Mouse (Mus musculus) limb, embryonic 13.5 days (tissue): ENCODE results near the gene Rab35. TPM values are rescaled to one million over a fixed set of nuclear protein-coding genes. Genes with fewer than 3 reads are reported as not detected.
A peak's percentile ranks its signal among the peaks of the same experiment; 100 is the strongest.

ENCODE experiments used
- ATAC-seq: fragments of 200-750 bp; cut with Nextera tagmentation; 2 replicates; pipeline ENCODE4 v1.8.0; 2017; ENCODE audit warnings: low read depth, moderate number of reproducible peaks, moderate TSS enrichment; ENCODE audit not compliant: low FRiP score
- H3K27ac ChIP-seq: fragments of 300-500 bp; sonication (generic); 2 replicates; pipeline ENCODE4 v1.5.1; 2015; ENCODE audit warnings: inconsistent platforms, mild to moderate bottlenecking, moderate library complexity
- H3K27me3 ChIP-seq: fragments of 300-500 bp; sonication (generic); 2 replicates; pipeline ENCODE4 v1.6.1; 2015; ENCODE audit warnings: mild to moderate bottlenecking, inconsistent platforms
- H3K36me3 ChIP-seq: fragments of 300-500 bp; sonication (generic); 2 replicates; pipeline ENCODE4 v1.6.1; 2015; ENCODE audit warnings: inconsistent platforms, mild to moderate bottlenecking, moderate library complexity
- H3K4me1 ChIP-seq: fragments of 300-500 bp; sonication (generic); 2 replicates; pipeline ENCODE4 v1.6.1; 2015; ENCODE audit warnings: inconsistent platforms
- H3K4me2 ChIP-seq: fragments of 300-500 bp; sonication (generic); replicated peaks from 2 replicates; pipeline ENCODE4 v1.6.1; 2015; ENCODE audit warnings: inconsistent platforms, mild to moderate bottlenecking, moderate library complexity
- H3K4me3 ChIP-seq: fragments of 300-500 bp; sonication (generic); 2 replicates; pipeline ENCODE4 v1.5.1; 2015; ENCODE audit warnings: moderate library complexity, mild to moderate bottlenecking, inconsistent platforms
- H3K9ac ChIP-seq: fragments of 300-500 bp; sonication (generic); 2 replicates; pipeline ENCODE4 v1.6.1; 2015; ENCODE audit warnings: mild to moderate bottlenecking, inconsistent platforms
- H3K9me3 ChIP-seq: fragments of 300-500 bp; sonication (generic); 2 replicates; pipeline ENCODE4 v1.6.1; 2016; ENCODE audit warnings: inconsistent platforms
- WGBS: fragments of 180-500 bp; shearing (Covaris S2); methylation state at CpG from one replicate; pipeline ENCODE4 v1.1.7; 2015; 5-methylcytosine and 5-hydroxymethylcytosine counted together
- polyA plus RNA-seq: library from polyadenylated mRNA; unstranded; fragments of >200 nt; fragmentation: Nextera tagmentation; extraction: Ambion mirVana; gene quantifications from 2 replicates; pipeline ENCODE4 v1.2.1, GENCODE M21; 2015

Rab35 gene
- polyA plus RNA-seq, result 14.5 and 15.2 TPM in 2 replicates

GRCm38 (mm10) chr5:115631505-115632357 lies at the start of gene Rab35:
Gene Rab35, plus strand, starts transcription at chr5:115631908.
- ATAC-seq, result peak; percentile 90
- no peaks in the 10 kb centered on the region for H3K27me3 ChIP-seq
- peak within 1 kb of the TSS; percentile 86 for H3K27ac ChIP-seq
- peaks cover 30% of the 10 kb centered on the region for H3K4me1 ChIP-seq
- H3K4me3 ChIP-seq, result peak within 1 kb of the TSS; percentile 86
- WGBS, result under 1% methylated on average over 71 of the region's 125 CpGs
- H3K4me2 ChIP-seq, result peak within 1 kb of the TSS; percentile 85
- peak within 1 kb of the TSS; percentile 92 for H3K9ac ChIP-seq
- no peaks in the 10 kb centered on the region for H3K9me3 ChIP-seq
- peaks cover 6% of the 10 kb centered on the region; the same call in 1 of the 2 replicates for H3K36me3 ChIP-seq

- Histone ChIP-seq H3K27ac (no peak overlapping the region), H3K27me3 (no peaks in the 10 kb centered on the region), H3K4me1 (no peaks in the 10 kb centered on the region), H3K9me3 (peaks cover 10% of the 10 kb centered on the region), H3K4me3 (no peak overlapping the region), H3K36me3 (peaks cover 97% of the 10 kb centered on the region), H3K4me2 (no peak overlapping the region), H3K9ac (no peak overlapping the region)
- no peak for ATAC-seq
- WGBS, result 89% methylated on average over 12 of the region's 12 CpGs
Measured at GRCm38 (mm10) chr5:115585616-115586015, 46.1 kb upstream of the Rab35 start.

GRCm38 (mm10) chr5:115586166-115586565 lies 45.5 kb upstream of the Rab35 start:
- WGBS, result 77% methylated on average over 15 of the region's 15 CpGs
- Histone ChIP-seq H3K27me3 (no peaks in the 10 kb centered on the region), H3K9me3 (peaks cover 10% of the 10 kb centered on the region), H3K4me2 (no peak overlapping the region), H3K4me3 (no peak overlapping the region), H3K36me3 (peaks cover 97% of the 10 kb centered on the region), H3K4me1 (no peaks in the 10 kb centered on the region), H3K27ac (no peak overlapping the region), H3K9ac (no peak overlapping the region)
- ATAC-seq, result no peak

- ATAC-seq, result no peak
- Histone ChIP-seq H3K4me3 (no peak overlapping the region), H3K4me1 (no peaks in the 10 kb centered on the region), H3K27me3 (no peaks in the 10 kb centered on the region), H3K36me3 (peaks cover 97% of the 10 kb centered on the region), H3K27ac (no peak overlapping the region), H3K9ac (no peak overlapping the region), H3K4me2 (no peak overlapping the region), H3K9me3 (peaks cover 10% of the 10 kb centered on the region)
- WGBS, result 94% methylated on average over 2 of the region's 2 CpGs
Measured at GRCm38 (mm10) chr5:115586780-115587179, 44.9 kb upstream of the Rab35 start.

- ATAC-seq, result no peak
- Histone ChIP-seq H3K36me3 (peaks cover 97% of the 10 kb centered on the region), H3K4me2 (no peak overlapping the region), H3K4me3 (no peak overlapping the region), H3K4me1 (no peaks in the 10 kb centered on the region), H3K9me3 (no peaks in the 10 kb centered on the region), H3K27me3 (no peaks in the 10 kb centered on the region), H3K9ac (no peak overlapping the region), H3K27ac (no peak overlapping the region)
- WGBS, result 79% methylated on average over 11 of the region's 11 CpGs
Measured at GRCm38 (mm10) chr5:115591028-115591427, 40.7 kb upstream of the Rab35 start.

- Histone ChIP-seq H3K4me1 (no peaks in the 10 kb centered on the region), H3K9ac (no peak overlapping the region), H3K36me3 (peaks cover 97% of the 10 kb centered on the region), H3K9me3 (no peaks in the 10 kb centered on the region), H3K27me3 (no peaks in the 10 kb centered on the region), H3K4me3 (no peak overlapping the region), H3K27ac (no peak overlapping the region), H3K4me2 (no peak overlapping the region)
- WGBS, result 94% methylated on average over 2 of the region's 2 CpGs
- no peak for ATAC-seq
Measured at GRCm38 (mm10) chr5:115591506-115591905, 40.2 kb upstream of the Rab35 start.

- H3K36me3 ChIP-seq, result peaks cover 91% of the 10 kb centered on the region
- H3K27ac ChIP-seq, result no peak overlapping the region
- no peaks in the 10 kb centered on the region for H3K9me3 ChIP-seq
- no peaks in the 10 kb centered on the region for H3K4me1 ChIP-seq
- no peaks in the 10 kb centered on the region for H3K27me3 ChIP-seq
- H3K4me2 ChIP-seq, result no peak overlapping the region
- WGBS, result 95% methylated on average over 6 of the region's 6 CpGs
- H3K9ac ChIP-seq, result no peak overlapping the region
- no peak for ATAC-seq
- H3K4me3 ChIP-seq, result no peak overlapping the region
Measured at GRCm38 (mm10) chr5:115603561-115603960, 28.1 kb upstream of the Rab35 start.

- ATAC-seq, result no peak
- 90% methylated on average over 11 of the region's 11 CpGs for WGBS
Measured at GRCm38 (mm10) chr5:115611566-115611965, 20.1 kb upstream of the Rab35 start.

GRCm38 (mm10) chr5:115613332-115613731 lies 18.4 kb upstream of the Rab35 start:
- Histone ChIP-seq H3K4me3 (no peak overlapping the region), H3K27ac (no peak overlapping the region), H3K4me2 (no peak overlapping the region), H3K27me3 (no peaks in the 10 kb centered on the region), H3K4me1 (no peaks in the 10 kb centered on the region), H3K9me3 (no peaks in the 10 kb centered on the region), H3K9ac (no peak overlapping the region), H3K36me3 (peaks cover 100% of the 10 kb centered on the region)
- no peak for ATAC-seq
- 93% methylated on average over 9 of the region's 9 CpGs for WGBS

More at GRCm38 (mm10) chr5:115611566-115611965, 20.1 kb upstream of the Rab35 start:
- no peaks in the 10 kb centered on the region for H3K27me3 ChIP-seq
- no peaks in the 10 kb centered on the region for H3K4me1 ChIP-seq
- peaks cover 99% of the 10 kb centered on the region for H3K36me3 ChIP-seq
- H3K4me3 ChIP-seq, result no peak overlapping the region
- H3K9ac ChIP-seq, result no peak overlapping the region; the same call in 1 of the 2 replicates
- no peaks in the 10 kb centered on the region for H3K9me3 ChIP-seq
- H3K27ac ChIP-seq, result no peak overlapping the region
- H3K4me2 ChIP-seq, result no peak overlapping the region

GRCm38 (mm10) chr5:115614948-115615347 lies 16.8 kb upstream of the Rab35 start:
- WGBS, result 85% methylated on average over 7 of the region's 7 CpGs
- Histone ChIP-seq H3K4me2 (no peak overlapping the region), H3K9me3 (no peaks in the 10 kb centered on the region), H3K4me3 (no peak overlapping the region), H3K27me3 (no peaks in the 10 kb centered on the region), H3K36me3 (peaks cover 100% of the 10 kb centered on the region), H3K27ac (no peak overlapping the region), H3K9ac (no peak overlapping the region), H3K4me1 (no peaks in the 10 kb centered on the region)
- no peak for ATAC-seq

GRCm38 (mm10) chr5:115619690-115620089 lies 12.0 kb upstream of the Rab35 start:
- no peak for ATAC-seq
- Histone ChIP-seq H3K36me3 (peaks cover 87% of the 10 kb centered on the region), H3K4me2 (no peak overlapping the region), H3K9me3 (no peaks in the 10 kb centered on the region), H3K4me1 (no peaks in the 10 kb centered on the region), H3K27ac (no peak overlapping the region), H3K27me3 (no peaks in the 10 kb centered on the region), H3K9ac (no peak overlapping the region), H3K4me3 (no peak overlapping the region)
- 89% methylated on average over 15 of the region's 15 CpGs for WGBS

GRCm38 (mm10) chr5:115622686-115623085 lies 9.0 kb upstream of the Rab35 start:
- Histone ChIP-seq H3K36me3 (peaks cover 57% of the 10 kb centered on the region), H3K9ac (no peak overlapping the region), H3K27me3 (no peaks in the 10 kb centered on the region), H3K9me3 (no peaks in the 10 kb centered on the region), H3K4me1 (no peaks in the 10 kb centered on the region), H3K27ac (no peak overlapping the region), H3K4me2 (no peak overlapping the region), H3K4me3 (no peak overlapping the region)
- no peak for ATAC-seq
- 83% methylated on average over 7 of the region's 7 CpGs for WGBS
